Mouse (Mus musculus): ENCODE measurements around the gene Cux1. TPM values are rescaled to one million over a fixed set of nuclear protein-coding genes. Genes with fewer than 3 reads are reported as not detected.

The Cux1 gene
- polyA plus RNA-seq, 1 experiment from 2014 or later: 139 TPM

- Histone ChIP-seq H3K36me3 (ENCODE audit: poor library complexity, severe bottlenecking) (peaks cover 57% of the 10 kb centered on the region), H3K27me3 (no peaks in the 10 kb centered on the region), H3K9ac (no peak overlapping the region), H3K4me1 (peaks cover 28% of the 10 kb centered on the region), H3K9me3 (replicated peaks) (no peaks in the 10 kb centered on the region), H3K4me2 (no peak overlapping the region), H3K27ac (peak overlapping the region; percentile 20; the same call in 1 of the 2 replicates), H3K4me3 (no peak overlapping the region)
- no peak for ATAC-seq
- WGBS: 85% methylated on average over 6 of the region's 6 CpGs
Observed at GRCm38 (mm10) chr5:136297691-136298090, 269.6 kb downstream of the Cux1 start.

GRCm38 (mm10) chr5:136296911-136297310, 270.4 kb downstream of the Cux1 start:
- H3K27ac ChIP-seq: 0 out of 2 replicates have a peak overlapping the region, but pooled peaks have one; percentile 20
- H3K9me3 ChIP-seq (replicated peaks): no peaks in the 10 kb centered on the region
- WGBS: 58% methylated on average over 4 of the region's 4 CpGs
- no peak overlapping the region for H3K4me2 ChIP-seq
- peaks cover 52% of the 10 kb centered on the region for H3K36me3 ChIP-seq (ENCODE audit: poor library complexity, severe bottlenecking)
- peaks cover 34% of the 10 kb centered on the region for H3K4me1 ChIP-seq
- H3K27me3 ChIP-seq: no peaks in the 10 kb centered on the region
- no peak overlapping the region for H3K9ac ChIP-seq
- H3K4me3 ChIP-seq: no peak overlapping the region
- peak; percentile 61; the same call in 1 of the 2 replicates for ATAC-seq

- Histone ChIP-seq H3K27ac (peak overlapping the region; percentile 71; the same call in 1 of the 2 replicates), H3K27me3 (no peaks in the 10 kb centered on the region), H3K4me2 (no peak overlapping the region), H3K4me3 (no peak overlapping the region), H3K36me3 (ENCODE audit: poor library complexity, severe bottlenecking) (peaks cover 48% of the 10 kb centered on the region), H3K9me3 (replicated peaks) (no peaks in the 10 kb centered on the region), H3K9ac (no peak overlapping the region), H3K4me1 (peaks cover 34% of the 10 kb centered on the region)
- WGBS: 72% methylated on average over 4 of the region's 4 CpGs
- no peak; the same call in 1 of the 2 replicates for ATAC-seq
Observed at GRCm38 (mm10) chr5:136292971-136293418, 274.3 kb downstream of the Cux1 start.

GRCm38 (mm10) chr5:136292361-136292760, 274.9 kb downstream of the Cux1 start:
- 0 out of 2 replicates have a peak, but pooled peaks have one; percentile 27 for ATAC-seq
- peaks cover 28% of the 10 kb centered on the region for H3K4me1 ChIP-seq
- 53% methylated on average over 2 of the region's 2 CpGs for WGBS
- no peak overlapping the region for H3K4me3 ChIP-seq
- H3K27me3 ChIP-seq: no peaks in the 10 kb centered on the region
- peaks cover 53% of the 10 kb centered on the region for H3K36me3 ChIP-seq (ENCODE audit: poor library complexity, severe bottlenecking)
- no peak overlapping the region for H3K4me2 ChIP-seq
- H3K27ac ChIP-seq: peak overlapping the region; percentile 71
- H3K9me3 ChIP-seq (replicated peaks): no peaks in the 10 kb centered on the region
- H3K9ac ChIP-seq: no peak overlapping the region

GRCm38 (mm10) chr5:136291562-136291961, 275.7 kb downstream of the Cux1 start:
- H3K4me1 ChIP-seq: peaks cover 20% of the 10 kb centered on the region
- H3K4me2 ChIP-seq: no peak overlapping the region
- H3K9ac ChIP-seq: no peak overlapping the region
- H3K36me3 ChIP-seq (ENCODE audit: poor library complexity, severe bottlenecking): peaks cover 57% of the 10 kb centered on the region
- ATAC-seq: no peak
- no peak overlapping the region for H3K27ac ChIP-seq
- no peaks in the 10 kb centered on the region for H3K27me3 ChIP-seq
- no peaks in the 10 kb centered on the region for H3K9me3 ChIP-seq (replicated peaks)
- H3K4me3 ChIP-seq: no peak overlapping the region
- WGBS: 97% methylated on average over 2 of the region's 2 CpGs

GRCm38 (mm10) chr5:136289776-136290175, 277.5 kb downstream of the Cux1 start:
- Histone ChIP-seq H3K27ac (no peak overlapping the region), H3K4me3 (no peak overlapping the region), H3K27me3 (no peaks in the 10 kb centered on the region), H3K36me3 (ENCODE audit: poor library complexity, severe bottlenecking) (peaks cover 63% of the 10 kb centered on the region), H3K9me3 (replicated peaks) (no peaks in the 10 kb centered on the region), H3K4me2 (no peak overlapping the region), H3K9ac (no peak overlapping the region), H3K4me1 (peaks cover 15% of the 10 kb centered on the region)
- ATAC-seq: no peak
- 86% methylated on average over 3 of the region's 3 CpGs for WGBS

- no peak overlapping the region for H3K9ac ChIP-seq
- peaks cover 71% of the 10 kb centered on the region for H3K36me3 ChIP-seq (ENCODE audit: poor library complexity, severe bottlenecking)
- no peak overlapping the region for H3K4me3 ChIP-seq
- WGBS: 82% methylated on average over 6 of the region's 6 CpGs
- no peaks in the 10 kb centered on the region for H3K27me3 ChIP-seq
- ATAC-seq: no peak
- H3K9me3 ChIP-seq (replicated peaks): no peaks in the 10 kb centered on the region
- H3K4me1 ChIP-seq: peaks cover 14% of the 10 kb centered on the region
- H3K4me2 ChIP-seq: no peak overlapping the region
- H3K27ac ChIP-seq: no peak overlapping the region
Observed at GRCm38 (mm10) chr5:136288351-136289081, 278.8 kb downstream of the Cux1 start.

GRCm38 (mm10) chr5:136286566-136286965, 280.7 kb downstream of the Cux1 start:
- Histone ChIP-seq H3K4me3 (no peak overlapping the region), H3K4me1 (no peaks in the 10 kb centered on the region), H3K36me3 (ENCODE audit: poor library complexity, severe bottlenecking) (peaks cover 85% of the 10 kb centered on the region), H3K9ac (no peak overlapping the region), H3K27ac (no peak overlapping the region), H3K9me3 (replicated peaks) (no peaks in the 10 kb centered on the region), H3K4me2 (no peak overlapping the region), H3K27me3 (no peaks in the 10 kb centered on the region)
- 92% methylated on average over 6 of the region's 6 CpGs for WGBS
- no peak for ATAC-seq

GRCm38 (mm10) chr5:136285106-136285505, 282.2 kb downstream of the Cux1 start:
- 90% methylated on average over 7 of the region's 7 CpGs for WGBS
- peaks cover 86% of the 10 kb centered on the region for H3K36me3 ChIP-seq (ENCODE audit: poor library complexity, severe bottlenecking)
- H3K27ac ChIP-seq: no peak overlapping the region
- H3K4me2 ChIP-seq: no peak overlapping the region
- no peaks in the 10 kb centered on the region for H3K27me3 ChIP-seq
- H3K9me3 ChIP-seq (replicated peaks): no peaks in the 10 kb centered on the region
- H3K4me1 ChIP-seq: no peaks in the 10 kb centered on the region
- ATAC-seq: no peak
- no peak overlapping the region for H3K4me3 ChIP-seq
- no peak overlapping the region for H3K9ac ChIP-seq

- ATAC-seq: no peak
- peaks cover 97% of the 10 kb centered on the region for H3K36me3 ChIP-seq (ENCODE audit: poor library complexity, severe bottlenecking)
- H3K9me3 ChIP-seq (replicated peaks): no peaks in the 10 kb centered on the region
Observed at GRCm38 (mm10) chr5:136281351-136281750, 285.9 kb downstream of the Cux1 start.

GRCm38 (mm10) chr5:136274739-136275138, 292.6 kb downstream of the Cux1 start:
- no peak overlapping the region for H3K27ac ChIP-seq
- H3K4me3 ChIP-seq: no peak overlapping the region
- H3K9me3 ChIP-seq (replicated peaks): no peaks in the 10 kb centered on the region
- H3K36me3 ChIP-seq (ENCODE audit: poor library complexity, severe bottlenecking): peaks cover 73% of the 10 kb centered on the region
- no peaks in the 10 kb centered on the region for H3K4me1 ChIP-seq
- H3K27me3 ChIP-seq: no peaks in the 10 kb centered on the region
- no peak overlapping the region for H3K9ac ChIP-seq
- no peak for ATAC-seq
- WGBS: 89% methylated on average over 43 of the region's 43 CpGs
- no peak overlapping the region for H3K4me2 ChIP-seq

More at GRCm38 (mm10) chr5:136281351-136281750, 285.9 kb downstream of the Cux1 start:
- Histone ChIP-seq H3K9ac (no peak overlapping the region), H3K4me1 (no peaks in the 10 kb centered on the region), H3K4me2 (no peak overlapping the region), H3K27ac (no peak overlapping the region), H3K27me3 (no peaks in the 10 kb centered on the region), H3K4me3 (no peak overlapping the region)
- WGBS: 60% methylated on average over 6 of the region's 6 CpGs

GRCm38 (mm10) chr5:136269937-136270336, 297.4 kb downstream of the Cux1 start:
- Histone ChIP-seq H3K36me3 (ENCODE audit: poor library complexity, severe bottlenecking) (peaks cover 25% of the 10 kb centered on the region), H3K4me2 (no peak overlapping the region), H3K4me3 (no peak overlapping the region), H3K4me1 (no peaks in the 10 kb centered on the region), H3K27ac (no peak overlapping the region), H3K9ac (no peak overlapping the region), H3K27me3 (no peaks in the 10 kb centered on the region), H3K9me3 (replicated peaks) (no peaks in the 10 kb centered on the region)
- ATAC-seq: no peak
- WGBS: 84% methylated on average over 4 of the region's 4 CpGs
